Comparison of ENCODE assay signal across 22 mouse cellular contexts in the genomic region with DNA sequence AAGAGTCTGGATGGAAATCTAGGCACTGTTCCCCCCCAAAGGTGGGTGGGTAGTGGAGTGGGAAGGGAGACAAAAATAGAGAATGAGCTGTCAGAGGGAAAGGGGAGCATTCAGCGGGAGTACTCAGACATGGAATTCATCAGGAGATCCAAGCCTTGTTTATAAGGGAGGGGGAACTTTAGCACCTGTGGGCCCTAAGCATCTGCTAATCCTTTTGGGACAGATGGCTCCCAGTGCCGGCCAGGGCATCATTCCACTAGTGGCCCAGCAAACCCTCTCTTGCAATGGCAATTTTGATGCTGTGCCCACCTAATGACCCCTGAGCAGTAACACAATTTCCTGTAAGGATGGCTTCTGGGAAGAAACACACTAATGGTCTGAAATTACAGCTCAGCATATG. TPM values are rescaled to one million over a fixed set of nuclear protein-coding genes. Genes with fewer than 3 reads are reported as not detected.
DNase-seq lines count a peak whose midpoint lies in the region; ATAC-seq and TF ChIP-seq lines count a peak whose summit lies in the region.
"Had no signal": no experiment of that assay in that cellular context is flagged by ENCODE, and none has a peak within 500 bp of the region (broad histone marks: within the 10 kb centered on the region; RNA-seq: fewer than 3 reads in every experiment).

No protein-coding gene starts in this region.

- TF ChIP-seq CTCF in cerebellum, adult 2 months (IDR thresholded peaks at IDR 0.05; ENCODE audit: borderline replicate concordance, insufficient read depth, low read depth, low read length) = no peak

- H3K4me2 ChIP-seq in hindbrain, embryonic 16.5 days (ENCODE audit: low read length) = no peak overlapping the region
- no peak overlapping the region for H3K4me2 ChIP-seq in hindbrain, embryonic 14.5 days (replicated peaks)
- H3K4me2 ChIP-seq: limb, embryonic 15.5 days; midbrain, embryonic 12.5 days had no signal

- no peaks in the 10 kb centered on the region for H3K9me3 ChIP-seq in hindbrain, embryonic 16.5 days (ENCODE audit: control insufficient read depth, low read length)
- H3K9me3 ChIP-seq in hindbrain, embryonic 14.5 days (ENCODE audit: control insufficient read depth, low read length) = no peaks in the 10 kb centered on the region
- H3K9me3 ChIP-seq: limb, embryonic 15.5 days; midbrain, embryonic 12.5 days had no signal

- H3K27me3 ChIP-seq in hindbrain, embryonic 16.5 days (replicated peaks; ENCODE audit: control insufficient read depth, insufficient read depth, low read length) = no peaks in the 10 kb centered on the region
- H3K27me3 ChIP-seq in hindbrain, embryonic 14.5 days (ENCODE audit: control insufficient read depth, insufficient read depth, low read length) = no peaks in the 10 kb centered on the region
- no peaks in the 10 kb centered on the region for H3K27me3 ChIP-seq in cerebellum, adult 2 months (ENCODE audit: control insufficient read depth, insufficient read depth, low read length)
- H3K27me3 ChIP-seq: limb, embryonic 15.5 days; midbrain, embryonic 12.5 days had no signal

- ATAC-seq in hindbrain, embryonic 16.5 days = peak; percentile 60
- ATAC-seq in hindbrain, embryonic 14.5 days (ENCODE audit: low FRiP score) = no peak
- peak; percentile 96 for ATAC-seq in cerebellum, adult (ENCODE audit: insufficient number of reproducible peaks, low FRiP score, low TSS enrichment)
- no peak for ATAC-seq in granulocyte monocyte progenitor cell, adult 5-6 weeks (replicated peaks; ENCODE audit: poor library complexity, severe bottlenecking)

- DNase-seq in hindbrain, embryonic 14.5 days (ENCODE audit: low spot score) = no peak
- peak; percentile 97 to 100 for DNase-seq in cerebellum, adult 2 months
- peak; percentile 14 to 88 for DNase-seq in left cerebral cortex, postnatal 25 days (ENCODE audit: low spot score in 2 of 2)
- no peak for DNase-seq in yolk sac, embryonic 10.5 days (ENCODE audit: low spot score)
- DNase-seq in adrenal gland, postnatal 14 days = no peak
- DNase-seq: adrenal gland, adult 8-10 months; gastrocnemius, adult 2 months; heart, adult 2 months; heart, postnatal 10 days; kidney, adult 8-10 months; kidney, postnatal 4 days; lung, adult 18-20 months; lung, postnatal 36 days; thymus, adult 2 months had no signal

- no peaks in the 10 kb centered on the region for H3K36me3 ChIP-seq in hindbrain, embryonic 16.5 days (ENCODE audit: control insufficient read depth, insufficient read depth, low read length)
- no peaks in the 10 kb centered on the region for H3K36me3 ChIP-seq in hindbrain, embryonic 14.5 days (replicated peaks; ENCODE audit: control insufficient read depth, insufficient read depth)
- H3K36me3 ChIP-seq: G1E; limb, embryonic 15.5 days; midbrain, embryonic 12.5 days had no signal

- H3K4me1 ChIP-seq in hindbrain, embryonic 16.5 days (ENCODE audit: control insufficient read depth, insufficient read depth, low read depth, low read length) = no peaks in the 10 kb centered on the region
- no peaks in the 10 kb centered on the region for H3K4me1 ChIP-seq in hindbrain, embryonic 14.5 days (replicated peaks; ENCODE audit: control insufficient read depth, insufficient read depth, low read length)
- H3K4me1 ChIP-seq in cerebellum, adult 2 months (ENCODE audit: control insufficient read depth, insufficient read depth, low read length) = peaks cover 20% of the 10 kb centered on the region
- H3K4me1 ChIP-seq: limb, embryonic 15.5 days; midbrain, embryonic 12.5 days had no signal

- intact Hi-C loops in left cerebral cortex, postnatal 25 days (cut with DNase I) = loop anchor here (1.0 kb wide), 1 partner anchor 192 kb away; no protein-coding TSS in a partner anchor

- H3K9ac ChIP-seq in hindbrain, embryonic 16.5 days (ENCODE audit: low read depth, low read length) = no peak overlapping the region
- no peak overlapping the region for H3K9ac ChIP-seq in hindbrain, embryonic 14.5 days
- H3K9ac ChIP-seq: limb, embryonic 15.5 days; midbrain, embryonic 12.5 days had no signal

- TF ChIP-seq POLR2A in cerebellum, adult 2 months (IDR thresholded peaks at IDR 0.05; ENCODE audit: borderline replicate concordance, insufficient read depth, low read length) = no peak

- no peak overlapping the region for H3K27ac ChIP-seq in hindbrain, embryonic 16.5 days (ENCODE audit: low read depth, low read length)
- no peak overlapping the region for H3K27ac ChIP-seq in hindbrain, embryonic 14.5 days
- H3K27ac ChIP-seq in cerebellum, adult 2 months (ENCODE audit: insufficient read depth, low read length) = no peak overlapping the region; the same call in 1 of the 2 replicates
- H3K27ac ChIP-seq: gastrocnemius, adult 2 months; heart, adult 2 months; limb, embryonic 15.5 days; midbrain, embryonic 12.5 days had no signal

- no peak overlapping the region for H3K4me3 ChIP-seq in hindbrain, embryonic 16.5 days (ENCODE audit: low read length)
- no peak overlapping the region for H3K4me3 ChIP-seq in hindbrain, embryonic 14.5 days (replicated peaks; ENCODE audit: low read length)
- H3K4me3 ChIP-seq in cerebellum, adult 2 months (replicated peaks; ENCODE audit: insufficient read depth, low read depth, low read length) = no peak overlapping the region
- H3K4me3 ChIP-seq: gastrocnemius, adult 2 months; heart, adult 2 months; limb, embryonic 15.5 days; midbrain, embryonic 12.5 days; myocyte had no signal

- WGBS in hindbrain, embryonic 16.5 days = 65% methylated on average over 2 of the region's 2 CpGs
- WGBS in hindbrain, embryonic 14.5 days = 77% methylated on average over 2 of the region's 2 CpGs
- 15% methylated on average over 2 of the region's 2 CpGs for whole genome bisulfite sequencing in cerebellum, adult 2 months

RNA-seq across cellular contexts. Expression of a gene that starts 5.0 kb away (rescaled TPM):
- polyA plus RNA-seq in hindbrain, embryonic 16.5 days (2015; fragmentation: Nextera tagmentation; extraction: Ambion mirVana) = 0.20 TPM in 1 of 2 replicates, not detected in the other
- 0.19 TPM in 1 of 2 replicates, not detected in the other for polyA plus RNA-seq in hindbrain, embryonic 14.5 days (2014; fragmentation: Nextera tagmentation; extraction: Ambion mirVana)
- not detected in 2 replicates for polyA plus RNA-seq in cerebellum, adult 2 months (2012; rRNA removed)
- under 1 TPM in 1 of 2 experiments, not detected in 1; 0.21 TPM for total RNA-seq in left cerebral cortex, postnatal 25 days (2021)
- 0.80 and 0.98 TPM in 2 replicates for total RNA-seq in granulocyte monocyte progenitor cell, adult 5-6 weeks (2014; fragmentation: Nextera tagmentation)
- 0.22 and 0.41 TPM in 2 replicates for total RNA-seq in granulocyte monocyte progenitor cell, adult 5-6 weeks (2017)
- total RNA-seq in adrenal gland, postnatal 14 days (2021) = 0.23 TPM in 1 of 2 replicates, not detected in the other
- total RNA-seq: G1E; gastrocnemius, adult 2 months; heart, adult 2 months; heart, postnatal 10 days; neutrophil, adult 5-6 weeks had no signal
- polyA plus RNA-seq: G1E, myocyte had no signal

Comparison
In these comparisons a context has a peak if more than half of its experiments do, and no peak if none do; other contexts are left out.
1. ATAC-seq: peak in hindbrain, embryonic 16.5 days (single experiment) and cerebellum, adult (single experiment); none in hindbrain, embryonic 14.5 days (single experiment) and granulocyte monocyte progenitor cell, adult 5-6 weeks (single experiment).
2. DNase-seq: peak in cerebellum, adult 2 months (2 of 2) and left cerebral cortex, postnatal 25 days (2 of 2); none in hindbrain, embryonic 14.5 days (single experiment), yolk sac, embryonic 10.5 days (single experiment) and adrenal gland, postnatal 14 days (single experiment).